Mouse (Mus musculus) CH12.LX (cell line): ENCODE measurements at regions not wholly inside any gene's neighbourhood (a gene's known extent, or its start where the extent isn't known, plus 50 kb on each side); places are given as distances from the start of the nearest gene placed in this dataset.
A peak's percentile ranks its signal among the peaks of the same experiment; 100 is the strongest.

ENCODE experiments used
- DNase-seq: peaks from one replicate; pipeline ENCODE4 v3.0.0-alpha.2; 2013; ENCODE audit errors: extremely low read depth
- H3K27ac ChIP-seq: 2 replicates; pipeline ENCODE4 v1.5.1; 2012; ENCODE audit warnings: low read depth, mild to moderate bottlenecking, control low read depth, moderate library complexity; ENCODE audit not compliant: insufficient read depth
- H3K27me3 ChIP-seq: replicated peaks from 2 replicates; pipeline ENCODE3; 2012; ENCODE audit warnings: inconsistent platforms
- H3K36me3 ChIP-seq, 2 experiments: replicated peaks in 1 of 2; 2 replicates each; pipeline versions ENCODE3 to v1.6.1; 2012; ENCODE audit warnings: inconsistent platforms in 1 of 2, low read length in 1 of 2, mild to moderate bottlenecking in 1 of 2, mixed read lengths in 1 of 2, moderate library complexity in 1 of 2; ENCODE audit not compliant: control insufficient read depth in 1 of 2, insufficient read depth in 1 of 2
- H3K4me1 ChIP-seq, 2 experiments: 2 replicates each; pipeline ENCODE4 v1.6.1; 2012; ENCODE audit warnings: inconsistent platforms in 1 of 2, moderate library complexity in 1 of 2; ENCODE audit not compliant: insufficient read depth in 2 of 2, control insufficient read depth in 1 of 2
- H3K4me2 ChIP-seq: 2 replicates; pipeline ENCODE4 v1.6.1; 2012; ENCODE audit warnings: low read depth, mild to moderate bottlenecking, control low read depth; ENCODE audit not compliant: poor library complexity, insufficient read depth, severe bottlenecking
- H3K4me3 ChIP-seq, 3 experiments: fragments of 150-350 bp in 1 of 3; sonication (generic) in 1 of 3; replicated peaks in 1 of 3; 2 replicates each; pipeline versions ENCODE3 to v1.5.1; 2011 to 2012; ENCODE audit warnings: low read depth in 2 of 3, low read length in 2 of 3, mild to moderate bottlenecking in 2 of 3, moderate library complexity in 2 of 3, control low read depth in 1 of 3, improper control_type of control experiment in 1 of 3, inconsistent platforms in 1 of 3, mixed read lengths in 1 of 3; ENCODE audit not compliant: poor library complexity in 1 of 3
- H3K79me2 ChIP-seq: replicated peaks from 2 replicates; pipeline ENCODE4 v1.6.1; 2012; ENCODE audit warnings: mild to moderate bottlenecking, moderate library complexity; ENCODE audit not compliant: control insufficient read depth, poor library complexity, insufficient read depth, severe bottlenecking; ENCODE audit errors: extremely low read depth
- H3K9ac ChIP-seq: 2 replicates; pipeline ENCODE4 v1.6.1; 2012; ENCODE audit warnings: low read depth, mild to moderate bottlenecking, control low read depth, moderate library complexity; ENCODE audit not compliant: insufficient read depth
- H3K9me3 ChIP-seq: replicated peaks from 2 replicates; pipeline ENCODE3; 2012; ENCODE audit warnings: low read length, inconsistent platforms, mixed read lengths
- BHLHE40 ChIP-seq: IDR thresholded peaks from 2 replicates; pipeline ENCODE4 v1.6.1; 2011; ENCODE audit warnings: mild to moderate bottlenecking, low read depth, low read length, improper control_type of control experiment
- CTCF ChIP-seq, 2 experiments: IDR thresholded peaks in 1 of 2; conservative IDR thresholded peaks in 1 of 2; 2 replicates each; pipeline ENCODE4 v1.5.1; 2011 to 2012; ENCODE audit warnings: low read depth in 2 of 2, low read length in 2 of 2, improper control_type of control experiment in 1 of 2, inconsistent platforms in 1 of 2, mild to moderate bottlenecking in 1 of 2, moderate library complexity in 1 of 2
- HCFC1 ChIP-seq: IDR thresholded peaks from 2 replicates; pipeline ENCODE4 v1.6.1; 2012; ENCODE audit warnings: low read depth, mild to moderate bottlenecking, inconsistent platforms, low read length, improper control_type of control experiment
- MAX ChIP-seq: IDR thresholded peaks from 2 replicates; pipeline ENCODE4 v1.6.1; 2011; ENCODE audit warnings: low read length, improper control_type of control experiment
- PAX5 ChIP-seq: IDR thresholded peaks from 2 replicates; pipeline ENCODE4 v1.6.1; 2012; ENCODE audit warnings: low read length, inconsistent platforms, mixed read lengths
- RAD21 ChIP-seq: IDR thresholded peaks from 2 replicates; pipeline ENCODE4 v1.6.1; 2011; ENCODE audit warnings: low read depth, mild to moderate bottlenecking, low read length, improper control_type of control experiment, moderate library complexity
- SMC3 ChIP-seq: IDR thresholded peaks from 2 replicates; pipeline ENCODE4 v1.6.1; 2011; ENCODE audit warnings: low read depth, low read length, improper control_type of control experiment
- TCF12 ChIP-seq: IDR thresholded peaks from 2 replicates; pipeline ENCODE4 v1.6.1; 2014; ENCODE audit warnings: low read depth, mild to moderate bottlenecking, inconsistent platforms, low read length, improper control_type of control experiment
- dilution Hi-C: fragments of 300-500 bp; cut with MboI; formaldehyde crosslinking; loops from 2 replicates; pipeline ENCODE4 v1.14.3; 2020; ENCODE audit warnings: low sequenced_read_pairs; ENCODE audit not compliant: extremely low pct_unique_long_range_greater_than_20kb, extremely low pct_ligation_motif_present
- in situ Hi-C: fragments of 300-500 bp; cut with MboI; formaldehyde crosslinking; loops from 3 replicates; pipeline ENCODE4 v1.14.3; 2019; ENCODE audit warnings: low sequenced_read_pairs, low pct_ligation_motif_present, low pct_unique_long_range_greater_than_20kb, mixed read lengths

- no peak overlapping the region for H3K27ac ChIP-seq
- in situ Hi-C loops: loop anchor here (25.0 kb wide), 2 partner anchors 213 to 1662 kb away; no protein-coding TSS in a partner anchor
- H3K27me3 ChIP-seq: no peaks in the 10 kb centered on the region
- DNase-seq: peak; percentile 59
- no peak overlapping the region for H3K4me3 ChIP-seq
- no peaks in the 10 kb centered on the region for H3K79me2 ChIP-seq
- no peaks in the 10 kb centered on the region for H3K9me3 ChIP-seq
- no peak overlapping the region for H3K9ac ChIP-seq
- dilution Hi-C loops: no loop called here
- peaks cover 2 to 9% of the 10 kb centered on the region in 2 experiments; a peak in 2 of 4 replicates for H3K4me1 ChIP-seq
- H3K4me2 ChIP-seq: no peak overlapping the region
- no peaks in the 10 kb centered on the region for H3K36me3 ChIP-seq
- TF ChIP-seq BHLHE40: no peak
- TF ChIP-seq RAD21: peak; percentile 63
- peak; percentile 82 to 89 for TF ChIP-seq CTCF (conservative IDR thresholded peaks at IDR 0.05 in 1 of 2, IDR thresholded peaks at IDR 0.05 in 1 of 2; ENCODE audit: low read depth in 2 of 2, low read length in 2 of 2)
- peak; percentile 67 for TF ChIP-seq SMC3
- TF ChIP-seq MAX: no peak
Observed at GRCm38 (mm10) chr19:15649368-15649767, 297.8 kb downstream of the Psat1 start.

DNA sequence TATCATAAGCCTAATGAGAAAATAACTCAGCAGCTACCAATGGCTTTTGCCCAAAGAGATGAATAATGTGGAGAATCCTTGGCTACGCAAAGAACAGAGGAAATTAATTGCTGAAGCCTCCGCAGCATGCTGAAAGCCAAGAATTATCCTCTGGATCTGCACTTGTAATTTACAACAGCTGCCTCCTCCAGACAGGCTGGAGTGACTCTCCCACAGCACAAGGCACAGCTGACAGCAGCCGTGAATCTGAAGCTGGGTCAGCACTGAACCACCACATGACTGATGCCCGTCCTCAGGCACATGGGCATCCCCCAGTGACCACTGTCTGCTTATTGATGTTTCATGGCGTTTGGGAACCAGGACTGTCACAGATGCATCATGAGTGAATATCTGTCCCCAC lies 299.8 kb downstream of the Psat1 start:
- Histone ChIP-seq H3K36me3 (no peaks in the 10 kb centered on the region), H3K9ac (no peak overlapping the region), H3K4me2 (no peak overlapping the region), H3K79me2 (no peaks in the 10 kb centered on the region), H3K4me3 (no peak overlapping the region), H3K4me1 (peaks cover 2 to 9% of the 10 kb centered on the region in 2 experiments; a peak in 2 of 4 replicates), H3K27me3 (no peaks in the 10 kb centered on the region)
- in situ Hi-C loops (loop anchor here (25.0 kb wide), 2 partner anchors 215 to 1660 kb away; no protein-coding TSS in a partner anchor), dilution Hi-C loops (no loop called here)
- no peak for DNase-seq
- no peak for TF ChIP-seq HCFC1
- no peak for TF ChIP-seq PAX5
- TF ChIP-seq, all 38 proteins: peak for 0
- no peak overlapping the region for H3K27ac ChIP-seq
- no peaks in the 10 kb centered on the region for H3K9me3 ChIP-seq

DNA sequence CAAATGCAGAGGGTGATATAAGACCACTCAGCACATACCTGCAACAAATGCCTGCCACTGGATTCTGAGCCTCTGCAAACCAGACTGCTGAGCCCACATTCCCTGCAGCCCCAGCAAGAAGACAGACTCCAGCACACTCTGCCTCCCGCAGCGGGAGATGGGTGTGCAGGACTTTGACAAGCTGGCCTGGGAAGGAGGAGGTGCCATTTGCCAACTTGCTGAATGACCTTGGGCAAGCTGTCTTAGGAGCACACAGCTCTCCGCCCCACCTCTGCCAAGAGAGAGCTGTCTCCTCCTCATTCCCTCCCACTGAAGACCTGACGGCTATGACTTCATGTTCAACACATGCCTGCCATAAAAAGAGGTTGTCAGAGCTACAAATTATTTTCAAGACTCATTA lies 302.4 kb downstream of the Psat1 start:
- Histone ChIP-seq H3K9me3 (no peaks in the 10 kb centered on the region), H3K79me2 (no peaks in the 10 kb centered on the region), H3K4me1 (no peaks in the 10 kb centered on the region), H3K4me3 (no peak overlapping the region), H3K36me3 (no peaks in the 10 kb centered on the region), H3K27me3 (no peaks in the 10 kb centered on the region), H3K9ac (no peak overlapping the region), H3K4me2 (no peak overlapping the region), H3K27ac (no peak overlapping the region)
- no peak for TF ChIP-seq TCF12
- in situ Hi-C loops: loop anchor here (25.0 kb wide), 2 partner anchors 218 to 1657 kb away; no protein-coding TSS in a partner anchor
- DNase-seq: no peak
- dilution Hi-C loops: no loop called here
